Mouse (Mus musculus): ENCODE data around the gene Mmaa. TPM values are rescaled to one million over a fixed set of nuclear protein-coding genes. Genes with fewer than 3 reads are reported as not detected.

The Mmaa gene
- polyA plus RNA-seq, 1 experiment from 2014 or later, result 13.8 TPM

DNA sequence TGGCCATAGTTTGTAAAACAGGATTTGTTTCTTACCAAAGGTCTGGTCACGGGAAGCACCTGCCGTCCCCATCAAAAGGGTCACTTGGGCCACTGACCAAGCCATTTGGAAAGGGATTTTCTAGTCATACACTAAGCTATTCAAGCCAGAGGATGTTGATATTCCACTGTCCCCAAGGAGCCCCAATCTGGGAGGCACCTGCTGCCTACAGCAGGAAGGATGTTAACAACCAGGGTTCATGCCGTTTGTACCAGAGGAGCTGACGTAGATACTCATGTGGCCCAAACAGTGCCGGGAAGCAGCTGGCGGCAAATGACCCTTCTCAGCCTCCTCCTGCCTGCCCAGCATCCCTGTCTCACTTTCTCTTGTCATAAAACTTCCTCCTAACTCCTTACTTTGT lies 30.8 kb upstream of the Mmaa start:
- WGBS, result 78% methylated on average over 6 of the region's 6 CpGs
- Histone ChIP-seq H3K4me2 (ENCODE audit: low read depth, low read length) (no peak overlapping the region), H3K9me3 (ENCODE audit: control insufficient read depth, low read length) (no peaks in the 10 kb centered on the region), H3K27ac (ENCODE audit: low read length) (no peak overlapping the region), H3K36me3 (ENCODE audit: control insufficient read depth, insufficient read depth, low read length) (no peaks in the 10 kb centered on the region), H3K27me3 (replicated peaks; ENCODE audit: control insufficient read depth, insufficient read depth, low read length) (no peaks in the 10 kb centered on the region), H3K4me1 (ENCODE audit: control insufficient read depth, insufficient read depth, low read length) (peaks cover 9% of the 10 kb centered on the region; the same call in 1 of the 2 replicates), H3K4me3 (ENCODE audit: low read length) (no peak overlapping the region), H3K9ac (ENCODE audit: low read depth, low read length) (no peak overlapping the region)
- no peak for ATAC-seq

DNA sequence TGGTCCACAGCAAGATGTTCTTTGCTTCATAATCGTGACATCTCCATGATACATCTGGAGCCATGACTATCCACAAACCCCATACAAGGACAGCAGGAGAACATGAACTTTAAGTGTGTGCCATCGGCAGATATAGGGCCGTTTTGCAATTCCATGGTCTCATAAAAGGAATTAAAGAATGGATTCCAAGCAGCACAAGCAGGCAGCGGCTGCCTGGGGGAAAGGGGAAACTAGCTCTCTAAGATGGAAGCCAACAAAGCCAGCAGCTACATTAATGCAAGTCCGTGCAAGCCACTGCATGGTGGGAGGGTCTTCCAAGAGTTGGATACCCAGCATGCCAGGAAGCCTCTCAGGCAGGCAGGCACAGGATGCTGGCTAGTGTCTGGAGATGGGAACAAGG lies 30.2 kb upstream of the Mmaa start:
- H3K4me3 ChIP-seq (ENCODE audit: low read length), result no peak overlapping the region
- no peak for ATAC-seq
- H3K27ac ChIP-seq (ENCODE audit: low read length), result no peak overlapping the region
- no peaks in the 10 kb centered on the region for H3K9me3 ChIP-seq (ENCODE audit: control insufficient read depth, low read length)
- WGBS, result 80% methylated on average over 5 of the region's 5 CpGs
- no peaks in the 10 kb centered on the region for H3K36me3 ChIP-seq (ENCODE audit: control insufficient read depth, insufficient read depth, low read length)
- peaks cover 9% of the 10 kb centered on the region; the same call in 1 of the 2 replicates for H3K4me1 ChIP-seq (ENCODE audit: control insufficient read depth, insufficient read depth, low read length)
- H3K9ac ChIP-seq (ENCODE audit: low read depth, low read length), result no peak overlapping the region
- no peaks in the 10 kb centered on the region for H3K27me3 ChIP-seq (replicated peaks; ENCODE audit: control insufficient read depth, insufficient read depth, low read length)
- H3K4me2 ChIP-seq (ENCODE audit: low read depth, low read length), result no peak overlapping the region

DNA sequence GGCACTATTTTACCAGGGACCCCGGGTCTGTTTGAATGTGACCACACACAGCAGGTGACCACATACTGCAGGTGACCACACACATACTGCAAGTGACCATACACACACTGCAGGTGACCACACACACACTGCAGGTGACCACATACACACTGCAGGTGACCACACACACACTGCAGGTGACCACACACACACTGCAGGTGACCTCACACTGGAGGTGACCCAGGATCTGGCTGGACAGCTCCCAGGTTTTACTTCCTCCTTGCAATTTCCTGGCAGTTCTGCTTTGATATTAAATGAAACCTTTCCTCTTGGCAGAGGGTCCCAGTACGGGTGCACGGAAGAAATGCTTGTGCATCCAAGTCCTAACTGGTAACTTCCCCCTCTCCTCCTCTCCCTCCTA lies 29.3 kb upstream of the Mmaa start:
- no peak overlapping the region for H3K9ac ChIP-seq (ENCODE audit: low read depth, low read length)
- no peak for ATAC-seq
- peaks cover 9% of the 10 kb centered on the region; the same call in 1 of the 2 replicates for H3K4me1 ChIP-seq (ENCODE audit: control insufficient read depth, insufficient read depth, low read length)
- H3K4me3 ChIP-seq (ENCODE audit: low read length), result no peak overlapping the region
- no peak overlapping the region for H3K27ac ChIP-seq (ENCODE audit: low read length)
- WGBS, result 48% methylated on average over 3 of the region's 3 CpGs
- no peak overlapping the region for H3K4me2 ChIP-seq (ENCODE audit: low read depth, low read length)
- H3K9me3 ChIP-seq (ENCODE audit: control insufficient read depth, low read length), result no peaks in the 10 kb centered on the region
- no peaks in the 10 kb centered on the region for H3K27me3 ChIP-seq (replicated peaks; ENCODE audit: control insufficient read depth, insufficient read depth, low read length)
- H3K36me3 ChIP-seq (ENCODE audit: control insufficient read depth, insufficient read depth, low read length), result no peaks in the 10 kb centered on the region

DNA sequence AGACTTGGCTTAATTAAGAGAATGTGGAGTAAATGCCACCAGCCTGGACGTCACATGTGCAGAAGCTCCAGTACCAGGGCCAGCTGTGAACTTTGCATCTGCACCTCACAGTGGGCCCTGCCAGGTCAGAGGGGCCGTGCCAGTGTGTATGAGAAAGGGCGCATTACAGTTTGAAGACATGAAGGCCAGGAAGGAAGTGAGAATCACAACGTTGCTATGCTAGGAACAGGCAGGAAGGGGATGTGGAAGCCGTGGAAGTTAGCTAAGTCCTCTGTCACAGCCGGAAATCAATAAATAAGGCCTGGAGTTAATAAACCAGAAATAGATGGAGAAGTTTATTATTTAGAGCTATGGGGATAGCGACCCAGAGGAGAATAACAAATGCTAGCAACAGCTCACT lies 28.4 kb upstream of the Mmaa start:
- Histone ChIP-seq H3K36me3 (ENCODE audit: control insufficient read depth, insufficient read depth, low read length) (no peaks in the 10 kb centered on the region), H3K4me3 (ENCODE audit: low read length) (no peak overlapping the region), H3K27me3 (replicated peaks; ENCODE audit: control insufficient read depth, insufficient read depth, low read length) (no peaks in the 10 kb centered on the region), H3K27ac (ENCODE audit: low read length) (no peak overlapping the region), H3K4me2 (ENCODE audit: low read depth, low read length) (no peak overlapping the region), H3K4me1 (ENCODE audit: control insufficient read depth, insufficient read depth, low read length) (peaks cover 9% of the 10 kb centered on the region; the same call in 1 of the 2 replicates), H3K9ac (ENCODE audit: low read depth, low read length) (no peak overlapping the region), H3K9me3 (ENCODE audit: control insufficient read depth, low read length) (no peaks in the 10 kb centered on the region)
- 60% methylated on average over 7 of the region's 7 CpGs for WGBS
- no peak for ATAC-seq

DNA sequence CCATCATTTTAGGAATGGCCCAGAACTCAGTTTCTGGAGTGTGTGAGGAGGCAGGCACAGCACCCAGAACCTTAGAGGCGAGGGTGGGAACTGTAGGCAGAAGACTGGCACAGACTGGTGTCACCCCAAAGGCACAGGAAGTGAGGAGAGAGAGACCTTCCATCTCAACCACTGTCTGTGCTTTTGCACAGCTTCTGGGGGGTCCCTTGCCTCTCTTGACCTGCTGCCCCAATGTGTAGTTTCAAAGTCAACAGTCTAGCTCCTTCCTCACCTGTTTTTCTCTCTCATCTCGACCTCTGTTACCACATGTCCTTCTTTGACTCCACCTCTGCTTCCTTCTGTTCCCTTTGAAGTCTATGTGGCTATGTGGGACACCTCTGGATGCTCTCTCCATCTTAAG lies 16.1 kb upstream of the Mmaa start:
- no peak overlapping the region for H3K4me2 ChIP-seq (ENCODE audit: low read depth, low read length)
- no peaks in the 10 kb centered on the region for H3K4me1 ChIP-seq (ENCODE audit: control insufficient read depth, insufficient read depth, low read length)
- no peak for ATAC-seq
- 80% methylated on average over 2 of the region's 2 CpGs for WGBS
- no peaks in the 10 kb centered on the region for H3K9me3 ChIP-seq (ENCODE audit: control insufficient read depth, low read length)
- H3K4me3 ChIP-seq (ENCODE audit: low read length), result no peak overlapping the region
- no peak overlapping the region for H3K27ac ChIP-seq (ENCODE audit: low read length)
- no peak overlapping the region for H3K9ac ChIP-seq (ENCODE audit: low read depth, low read length)
- no peaks in the 10 kb centered on the region for H3K27me3 ChIP-seq (replicated peaks; ENCODE audit: control insufficient read depth, insufficient read depth, low read length)
- H3K36me3 ChIP-seq (ENCODE audit: control insufficient read depth, insufficient read depth, low read length), result no peaks in the 10 kb centered on the region

DNA sequence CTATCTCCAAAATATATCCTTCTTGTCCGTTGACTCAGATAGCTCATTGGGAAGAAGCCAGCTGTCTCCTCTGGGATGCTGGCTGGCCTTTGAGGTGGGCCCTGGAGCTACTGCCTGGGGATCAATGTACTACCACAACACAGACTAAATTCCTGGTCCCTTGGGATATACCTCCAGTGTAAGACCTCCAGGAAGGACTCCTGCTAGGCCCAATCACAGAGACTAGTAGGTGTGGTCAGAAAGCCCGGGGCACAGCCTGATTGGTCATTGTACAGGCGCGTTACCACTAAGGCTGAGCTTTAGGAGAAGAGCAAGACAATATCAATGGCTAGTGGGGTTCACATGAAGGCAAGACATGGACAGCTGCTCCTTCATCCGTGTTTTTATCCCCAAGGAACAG lies 11.2 kb upstream of the Mmaa start:
- no peaks in the 10 kb centered on the region for H3K9me3 ChIP-seq (ENCODE audit: control insufficient read depth, low read length)
- no peak overlapping the region for H3K4me2 ChIP-seq (ENCODE audit: low read depth, low read length)
- H3K9ac ChIP-seq (ENCODE audit: low read depth, low read length), result no peak overlapping the region
- no peak overlapping the region for H3K4me3 ChIP-seq (ENCODE audit: low read length)
- no peaks in the 10 kb centered on the region for H3K4me1 ChIP-seq (ENCODE audit: control insufficient read depth, insufficient read depth, low read length)
- WGBS, result 70% methylated on average over 5 of the region's 5 CpGs
- H3K27me3 ChIP-seq (replicated peaks; ENCODE audit: control insufficient read depth, insufficient read depth, low read length), result no peaks in the 10 kb centered on the region
- no peak overlapping the region for H3K27ac ChIP-seq (ENCODE audit: low read length)
- H3K36me3 ChIP-seq (ENCODE audit: control insufficient read depth, insufficient read depth, low read length), result no peaks in the 10 kb centered on the region
- no peak for ATAC-seq

DNA sequence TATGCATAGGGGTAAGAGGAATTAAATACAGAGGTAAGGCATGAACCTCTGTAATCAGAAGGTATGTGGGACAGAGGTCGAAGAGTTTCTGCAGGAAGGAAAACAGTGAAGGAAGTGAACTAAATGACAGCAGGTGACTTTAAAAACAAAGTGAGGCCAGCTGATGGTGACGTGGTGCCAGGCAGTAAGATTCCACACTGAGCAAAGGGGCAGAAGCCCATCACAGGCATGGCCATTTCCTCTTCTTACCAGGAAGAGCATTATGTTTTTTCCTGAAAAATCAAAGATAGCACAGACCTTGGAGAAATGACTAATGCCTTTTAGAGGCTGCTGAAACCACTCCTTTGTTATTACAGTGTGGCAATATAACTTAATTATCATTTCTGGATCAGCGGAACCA lies 6.8 kb upstream of the Mmaa start:
- no peaks in the 10 kb centered on the region for H3K9me3 ChIP-seq (ENCODE audit: control insufficient read depth, low read length)
- 53% methylated on average over 3 of the region's 3 CpGs for WGBS
- no peaks in the 10 kb centered on the region for H3K27me3 ChIP-seq (replicated peaks; ENCODE audit: control insufficient read depth, insufficient read depth, low read length)
- no peak overlapping the region for H3K4me2 ChIP-seq (ENCODE audit: low read depth, low read length)
- no peak overlapping the region for H3K27ac ChIP-seq (ENCODE audit: low read length)
- H3K4me3 ChIP-seq (ENCODE audit: low read length), result no peak overlapping the region
- no peaks in the 10 kb centered on the region for H3K36me3 ChIP-seq (ENCODE audit: control insufficient read depth, insufficient read depth, low read length)
- H3K4me1 ChIP-seq (ENCODE audit: control insufficient read depth, insufficient read depth, low read length), result no peaks in the 10 kb centered on the region
- H3K9ac ChIP-seq (ENCODE audit: low read depth, low read length), result no peak overlapping the region
- peak; percentile 82 for ATAC-seq

DNA sequence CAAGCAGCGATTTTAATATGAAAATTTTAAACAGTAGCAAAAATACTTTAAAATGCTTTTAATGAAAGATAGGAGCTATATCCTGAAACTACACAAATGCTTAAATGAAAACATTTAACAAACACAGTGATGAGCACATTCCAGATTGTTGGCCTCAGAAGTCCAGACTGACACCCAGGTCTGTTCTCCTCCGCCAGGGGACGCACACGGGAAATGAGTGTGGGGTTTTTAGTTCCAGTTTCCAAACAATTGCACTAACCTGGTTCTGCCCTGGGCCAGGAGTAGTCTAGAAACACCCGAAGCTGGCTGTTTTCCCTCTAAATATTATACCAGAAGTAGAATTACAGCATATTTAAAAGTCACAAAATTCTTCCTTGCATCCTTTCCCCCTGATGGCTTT lies 5.0 kb upstream of the Mmaa start:
- H3K9ac ChIP-seq (ENCODE audit: low read depth, low read length), result no peak overlapping the region
- no peak overlapping the region for H3K27ac ChIP-seq (ENCODE audit: low read length)
- no peaks in the 10 kb centered on the region for H3K36me3 ChIP-seq (ENCODE audit: control insufficient read depth, insufficient read depth, low read length)
- 76% methylated on average over 5 of the region's 5 CpGs for WGBS
- no peak for ATAC-seq
- 0 out of 2 replicates have a peak, but pooled peaks cover 2% of the 10 kb centered on the region for H3K4me1 ChIP-seq (ENCODE audit: control insufficient read depth, insufficient read depth, low read length)
- no peak overlapping the region for H3K4me3 ChIP-seq (ENCODE audit: low read length)
- H3K4me2 ChIP-seq (ENCODE audit: low read depth, low read length), result no peak overlapping the region
- no peaks in the 10 kb centered on the region for H3K27me3 ChIP-seq (replicated peaks; ENCODE audit: control insufficient read depth, insufficient read depth, low read length)
- no peaks in the 10 kb centered on the region for H3K9me3 ChIP-seq (ENCODE audit: control insufficient read depth, low read length)

DNA sequence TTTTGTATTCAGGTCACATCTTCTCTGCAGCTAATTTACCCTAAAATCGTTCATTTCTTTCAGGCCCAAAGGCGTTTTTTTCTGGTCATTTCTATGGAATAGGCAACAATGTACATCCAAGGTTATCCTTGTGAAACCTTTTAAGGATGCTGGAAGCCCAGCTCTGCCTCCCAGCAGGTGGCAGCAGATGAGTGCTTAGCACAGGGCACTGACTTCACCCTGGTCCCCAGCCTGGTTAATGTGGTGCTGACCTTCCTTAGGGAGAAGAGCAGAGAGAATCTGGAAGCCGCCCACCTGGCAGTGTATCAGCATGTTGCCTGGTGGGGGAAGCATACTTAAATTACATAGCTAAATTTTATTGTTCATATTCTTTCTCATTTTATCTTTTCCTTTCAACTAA lies 3.0 kb upstream of the Mmaa start:
- no peak overlapping the region for H3K9ac ChIP-seq (ENCODE audit: low read depth, low read length)

More for the DNA sequence above, 3.0 kb upstream of the Mmaa start:
- Histone ChIP-seq H3K4me2 (ENCODE audit: low read depth, low read length) (no peak overlapping the region), H3K4me1 (ENCODE audit: control insufficient read depth, insufficient read depth, low read length) (peaks cover 12% of the 10 kb centered on the region; the same call in 1 of the 2 replicates), H3K27ac (ENCODE audit: low read length) (no peak overlapping the region), H3K9me3 (ENCODE audit: control insufficient read depth, low read length) (no peaks in the 10 kb centered on the region), H3K36me3 (ENCODE audit: control insufficient read depth, insufficient read depth, low read length) (no peaks in the 10 kb centered on the region), H3K4me3 (ENCODE audit: low read length) (no peak overlapping the region), H3K27me3 (replicated peaks; ENCODE audit: control insufficient read depth, insufficient read depth, low read length) (no peaks in the 10 kb centered on the region)
- ATAC-seq, result no peak
- WGBS, result 44% methylated on average over 3 of the region's 3 CpGs
